Mouse (Mus musculus) forebrain, embryonic 12.5 days (tissue): ENCODE measurements at regions not wholly inside any gene's neighbourhood (a gene's known extent, or its start where the extent isn't known, plus 50 kb on each side); places are given as distances from the start of the nearest gene placed in this dataset.

Experiments used
- ATAC-seq: fragments of 200-750 bp; cut with Nextera tagmentation; 2 replicates; pipeline ENCODE4 v1.8.0; 2017; ENCODE audit warnings: moderate TSS enrichment; ENCODE audit not compliant: low FRiP score
- H3K27ac ChIP-seq: fragments of 300-500 bp; sonication (generic); 2 replicates; pipeline ENCODE4 v1.5.1; 2016; ENCODE audit warnings: mild to moderate bottlenecking
- H3K27me3 ChIP-seq: fragments of 300-500 bp; sonication (generic); 2 replicates; pipeline ENCODE4 v1.6.1; 2016; ENCODE audit warnings: mild to moderate bottlenecking
- H3K36me3 ChIP-seq: fragments of 300-500 bp; sonication (generic); replicated peaks from 2 replicates; pipeline ENCODE4 v1.6.1; 2016; ENCODE audit warnings: mild to moderate bottlenecking
- H3K4me1 ChIP-seq: fragments of 300-500 bp; sonication (generic); 2 replicates; pipeline ENCODE4 v1.6.1; 2016
- H3K4me2 ChIP-seq: fragments of 300-500 bp; sonication (generic); 2 replicates; pipeline ENCODE4 v1.6.1; 2016; ENCODE audit warnings: mild to moderate bottlenecking, moderate library complexity
- H3K4me3 ChIP-seq: fragments of 300-500 bp; sonication (generic); replicated peaks from 2 replicates; pipeline ENCODE4 v1.5.1; 2016; ENCODE audit warnings: mild to moderate bottlenecking
- H3K9ac ChIP-seq: fragments of 300-500 bp; sonication (generic); 2 replicates; pipeline ENCODE4 v1.6.1; 2016; ENCODE audit warnings: mild to moderate bottlenecking
- H3K9me3 ChIP-seq: fragments of 300-500 bp; sonication (generic); 2 replicates; pipeline ENCODE4 v1.6.1; 2016
- WGBS: fragments of 180-500 bp; shearing (Covaris S2); methylation state at CpG from one replicate; pipeline ENCODE4 v1.1.7; 2016; 5-methylcytosine and 5-hydroxymethylcytosine counted together

DNA sequence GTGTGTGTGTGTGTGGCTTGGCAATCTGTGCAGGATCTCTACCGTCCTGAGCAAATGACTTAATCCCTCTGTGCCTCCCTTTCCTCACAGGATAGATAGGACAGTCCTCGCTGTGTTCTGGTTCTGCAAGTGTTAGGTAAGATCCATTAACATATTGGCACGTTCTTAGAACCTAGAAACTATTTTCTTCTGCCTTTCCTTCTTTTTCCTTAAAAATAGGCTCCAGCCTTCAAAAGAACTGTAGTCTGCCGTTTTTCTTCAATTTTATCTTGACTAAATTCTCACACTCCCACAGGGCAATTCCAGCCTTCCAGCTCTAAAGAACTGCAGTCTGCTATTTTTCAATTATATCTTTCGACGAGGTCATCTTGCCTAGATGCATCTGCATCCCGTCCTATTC, 227.6 kb upstream of the Clint1 start:
- 83% methylated on average over 7 of the region's 7 CpGs for WGBS
- no peaks in the 10 kb centered on the region for H3K36me3 ChIP-seq
- no peaks in the 10 kb centered on the region for H3K27me3 ChIP-seq
- H3K9ac ChIP-seq = no peak overlapping the region
- no peak overlapping the region for H3K27ac ChIP-seq
- no peaks in the 10 kb centered on the region for H3K4me1 ChIP-seq
- no peak overlapping the region for H3K4me2 ChIP-seq
- ATAC-seq = no peak
- H3K4me3 ChIP-seq = no peak overlapping the region
- no peaks in the 10 kb centered on the region for H3K9me3 ChIP-seq

DNA sequence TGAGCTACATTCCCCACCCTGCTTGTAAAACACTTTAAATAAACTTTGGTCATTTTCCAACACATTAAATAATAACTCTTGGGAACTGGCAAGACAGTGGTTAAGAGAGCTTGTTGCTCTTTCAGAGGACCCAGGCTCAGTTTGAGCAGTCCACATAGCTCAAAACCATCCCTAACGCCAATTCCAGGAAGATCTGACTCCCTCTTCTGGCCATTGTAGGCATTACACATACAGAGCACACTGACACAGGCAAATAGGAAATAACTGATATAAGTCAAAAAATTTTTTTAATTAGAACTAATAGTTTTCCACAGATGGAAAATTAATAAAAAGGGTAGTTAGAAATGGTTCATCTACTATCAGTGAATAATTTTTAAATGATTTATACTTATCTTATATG, 222.6 kb upstream of the Clint1 start:
- WGBS = 22% methylated on average over 1 of the region's 1 CpGs
- Histone ChIP-seq H3K9me3 (no peaks in the 10 kb centered on the region), H3K27ac (no peak overlapping the region), H3K4me1 (no peaks in the 10 kb centered on the region), H3K9ac (no peak overlapping the region), H3K27me3 (no peaks in the 10 kb centered on the region), H3K36me3 (no peaks in the 10 kb centered on the region), H3K4me2 (no peak overlapping the region), H3K4me3 (no peak overlapping the region)
- ATAC-seq = no peak

DNA sequence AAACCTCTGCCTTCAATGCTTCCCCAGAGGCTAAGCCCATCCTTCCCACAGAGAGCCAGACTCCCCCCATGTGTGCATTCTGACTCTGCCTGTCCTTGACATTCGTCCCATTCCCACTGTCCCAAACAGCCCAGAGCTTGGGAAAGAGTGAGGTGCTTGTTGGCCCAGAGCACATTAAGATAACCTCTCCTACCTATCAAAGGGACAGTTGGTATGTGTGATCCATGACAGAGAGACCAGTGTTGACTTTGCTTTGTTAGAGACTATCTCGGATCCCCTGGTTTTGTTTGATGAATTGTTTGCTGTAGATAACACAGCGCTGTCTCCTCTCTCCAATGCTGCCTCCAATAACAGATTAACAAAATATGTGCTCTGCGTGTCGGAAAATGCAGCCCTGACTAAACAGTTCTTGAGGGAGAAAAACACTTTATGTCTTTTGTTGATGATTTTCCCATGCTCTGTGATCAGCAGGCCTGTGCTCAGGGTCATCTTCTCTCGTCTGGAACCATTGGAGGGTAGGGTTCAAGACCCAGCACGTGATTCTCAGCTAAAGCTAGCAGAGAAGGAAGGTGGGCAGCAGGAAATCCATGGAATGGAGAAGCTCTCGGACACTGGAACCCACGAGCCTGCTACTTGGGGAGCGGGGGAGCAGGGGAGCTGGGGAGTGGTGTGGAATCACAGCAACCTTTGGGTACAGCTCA, 217.2 kb upstream of the Clint1 start:
- H3K9me3 ChIP-seq = no peaks in the 10 kb centered on the region
- peaks cover 6% of the 10 kb centered on the region; the same call in 1 of the 2 replicates for H3K4me1 ChIP-seq
- WGBS = 88% methylated on average over 10 of the region's 10 CpGs
- no peak overlapping the region for H3K4me3 ChIP-seq
- H3K9ac ChIP-seq = no peak overlapping the region
- H3K4me2 ChIP-seq = no peak overlapping the region
- H3K36me3 ChIP-seq = no peaks in the 10 kb centered on the region
- no peak for ATAC-seq
- H3K27me3 ChIP-seq = no peaks in the 10 kb centered on the region
- no peak overlapping the region for H3K27ac ChIP-seq

GRCm38 (mm10) chr11:45635896-45636295, 216.0 kb upstream of the Clint1 start:
- peaks cover 6% of the 10 kb centered on the region; the same call in 1 of the 2 replicates for H3K4me1 ChIP-seq
- H3K9ac ChIP-seq = no peak overlapping the region
- no peak overlapping the region for H3K4me2 ChIP-seq
- no peaks in the 10 kb centered on the region for H3K27me3 ChIP-seq
- no peaks in the 10 kb centered on the region for H3K36me3 ChIP-seq
- 90% methylated on average over 4 of the region's 4 CpGs for WGBS
- no peak for ATAC-seq
- H3K9me3 ChIP-seq = no peaks in the 10 kb centered on the region
- no peak overlapping the region for H3K4me3 ChIP-seq
- H3K27ac ChIP-seq = no peak overlapping the region

DNA sequence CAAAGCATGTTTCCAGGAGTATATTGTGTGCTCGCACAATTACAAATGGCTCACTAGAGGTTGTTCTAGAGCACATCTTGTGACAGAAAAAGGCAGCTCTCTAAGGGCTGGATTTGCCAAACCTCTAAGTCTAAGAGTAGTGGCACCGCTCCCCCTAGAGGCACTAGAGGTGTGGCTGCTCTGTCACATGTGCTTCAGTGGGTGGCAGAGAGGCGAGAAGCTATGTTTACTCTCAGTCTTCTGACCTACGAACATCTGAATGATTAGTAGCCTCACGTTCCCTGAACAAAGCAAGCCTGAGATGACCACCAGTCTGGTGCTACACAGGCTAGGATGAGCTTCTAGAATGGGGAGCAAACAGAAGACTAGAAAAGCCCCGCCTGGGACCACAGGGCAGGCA, 212.6 kb upstream of the Clint1 start:
- ATAC-seq = no peak
- Histone ChIP-seq H3K9me3 (no peaks in the 10 kb centered on the region), H3K4me2 (no peak overlapping the region), H3K4me1 (peaks cover 6% of the 10 kb centered on the region; the same call in 1 of the 2 replicates), H3K4me3 (no peak overlapping the region), H3K27me3 (no peaks in the 10 kb centered on the region), H3K27ac (no peak overlapping the region), H3K9ac (no peak overlapping the region), H3K36me3 (no peaks in the 10 kb centered on the region)
- 85% methylated on average over 6 of the region's 6 CpGs for WGBS

GRCm38 (mm10) chr11:45642142-45642756, 209.6 kb upstream of the Clint1 start:
- Histone ChIP-seq H3K27me3 (no peaks in the 10 kb centered on the region), H3K4me1 (peaks cover 6% of the 10 kb centered on the region; the same call in 1 of the 2 replicates), H3K4me2 (no peak overlapping the region), H3K4me3 (no peak overlapping the region), H3K9me3 (no peaks in the 10 kb centered on the region), H3K36me3 (no peaks in the 10 kb centered on the region), H3K9ac (no peak overlapping the region), H3K27ac (no peak overlapping the region)
- 71% methylated on average over 9 of the region's 9 CpGs for whole genome bisulfite sequencing
- ATAC-seq = no peak

DNA sequence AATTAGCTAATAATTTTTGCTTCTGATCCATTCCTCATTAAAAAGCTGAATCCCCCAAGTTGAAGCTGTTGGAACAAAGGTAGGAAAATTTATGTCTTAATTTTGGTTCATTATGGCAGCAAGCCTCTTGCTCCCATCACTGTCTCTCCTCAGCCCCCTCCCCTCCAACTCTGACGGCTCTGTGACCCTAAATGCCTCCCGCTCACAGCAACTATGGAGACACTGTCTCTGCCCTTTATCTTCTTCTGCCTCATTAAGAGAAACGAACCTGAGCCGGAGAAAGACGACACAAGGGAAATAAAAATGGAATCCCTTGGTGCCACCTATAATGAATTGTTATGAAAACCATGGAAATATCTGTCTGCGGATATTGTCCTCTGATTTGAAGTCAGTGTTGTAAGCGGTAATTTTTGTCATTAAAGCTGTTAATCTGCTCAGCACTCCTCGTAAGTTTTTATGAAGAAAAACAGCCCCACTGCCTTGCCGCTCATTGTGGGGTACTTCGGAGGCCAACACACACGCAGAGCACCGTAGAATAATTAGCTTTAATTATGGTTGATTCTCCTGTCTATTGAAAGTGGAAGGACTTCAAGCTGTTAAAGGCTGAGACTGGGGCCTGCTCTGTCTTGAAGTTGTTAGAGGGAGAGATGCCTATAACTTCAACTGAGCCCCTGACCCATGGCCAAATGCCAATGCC, 208.1 kb upstream of the Clint1 start:
- no peak for ATAC-seq

DNA sequence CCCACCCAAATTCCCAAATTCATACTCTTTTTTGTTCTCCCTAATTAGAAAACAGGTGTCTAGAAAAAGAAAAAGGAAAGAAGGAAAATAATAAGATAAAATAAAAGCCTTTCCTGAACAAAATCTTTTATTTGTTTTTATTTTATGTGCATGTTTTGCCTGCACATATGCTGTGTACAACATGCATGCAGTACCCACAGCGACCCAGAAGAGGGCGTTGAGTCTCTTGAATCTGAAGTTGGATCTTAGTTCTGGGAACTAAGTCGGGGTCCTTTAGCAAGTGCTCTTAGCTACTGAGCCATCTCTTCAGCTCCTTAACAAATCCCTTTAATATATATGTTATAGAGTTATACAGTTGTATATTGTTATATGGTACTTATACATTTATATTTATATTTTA, 206.0 kb upstream of the Clint1 start:
- ATAC-seq = no peak
- Histone ChIP-seq H3K27me3 (no peaks in the 10 kb centered on the region), H3K4me3 (no peak overlapping the region), H3K27ac (no peak overlapping the region), H3K36me3 (no peaks in the 10 kb centered on the region), H3K4me2 (no peak overlapping the region), H3K9ac (no peak overlapping the region), H3K9me3 (no peaks in the 10 kb centered on the region), H3K4me1 (no peaks in the 10 kb centered on the region)
- WGBS = 77% methylated on average over 3 of the region's 3 CpGs

More for the DNA sequence above, 208.1 kb upstream of the Clint1 start:
- Histone ChIP-seq H3K4me1 (no peaks in the 10 kb centered on the region), H3K9ac (no peak overlapping the region), H3K27me3 (no peaks in the 10 kb centered on the region), H3K4me2 (no peak overlapping the region), H3K27ac (no peak overlapping the region), H3K36me3 (no peaks in the 10 kb centered on the region), H3K9me3 (no peaks in the 10 kb centered on the region), H3K4me3 (no peak overlapping the region)
- 50% methylated on average over 12 of the region's 12 CpGs for WGBS

DNA sequence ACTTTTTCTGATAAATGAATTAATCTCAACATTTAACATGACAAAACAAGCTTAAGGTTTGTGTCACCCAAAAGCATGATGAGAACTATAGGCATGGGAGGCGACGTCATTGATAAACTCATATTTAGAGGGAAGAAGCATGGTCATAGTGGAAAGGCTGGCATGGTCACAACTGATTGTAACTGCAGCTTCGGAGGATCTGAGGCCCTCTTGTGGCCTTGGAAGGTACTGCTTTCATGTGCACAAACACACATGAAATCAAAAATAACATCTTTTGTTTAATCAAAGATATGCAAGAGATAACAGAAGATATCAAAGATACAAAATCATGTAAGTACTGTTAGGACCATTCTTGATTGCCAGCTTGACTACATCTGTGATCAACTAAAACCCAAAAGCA, 204.0 kb upstream of the Clint1 start:
- Histone ChIP-seq H3K4me3 (no peak overlapping the region), H3K4me2 (no peak overlapping the region), H3K27ac (no peak overlapping the region), H3K4me1 (no peaks in the 10 kb centered on the region), H3K9me3 (no peaks in the 10 kb centered on the region), H3K27me3 (no peaks in the 10 kb centered on the region), H3K9ac (no peak overlapping the region), H3K36me3 (no peaks in the 10 kb centered on the region)
- ATAC-seq = no peak
- WGBS = 75% methylated on average over 3 of the region's 3 CpGs

- no peak overlapping the region for H3K4me2 ChIP-seq
- no peaks in the 10 kb centered on the region for H3K27me3 ChIP-seq
- no peaks in the 10 kb centered on the region for H3K9me3 ChIP-seq
- 95% methylated on average over 4 of the region's 4 CpGs for WGBS
- H3K4me3 ChIP-seq = no peak overlapping the region
- no peaks in the 10 kb centered on the region for H3K4me1 ChIP-seq
- no peaks in the 10 kb centered on the region for H3K36me3 ChIP-seq
- no peak for ATAC-seq
- H3K9ac ChIP-seq = no peak overlapping the region
- H3K27ac ChIP-seq = no peak overlapping the region
These were observed 195.6 kb upstream of the Clint1 start for GRCm38 (mm10) chr11:45656260-45656659.

GRCm38 (mm10) chr11:45670156-45670830, 181.6 kb upstream of the Clint1 start:
- H3K4me3 ChIP-seq = no peak overlapping the region
- H3K9me3 ChIP-seq = no peaks in the 10 kb centered on the region
- no peak overlapping the region for H3K27ac ChIP-seq
- H3K4me2 ChIP-seq = no peak overlapping the region
- H3K27me3 ChIP-seq = no peaks in the 10 kb centered on the region
- no peak overlapping the region for H3K9ac ChIP-seq
- ATAC-seq = no peak
- H3K4me1 ChIP-seq = no peaks in the 10 kb centered on the region
- 43% methylated on average over 8 of the region's 8 CpGs for WGBS
- H3K36me3 ChIP-seq = no peaks in the 10 kb centered on the region

GRCm38 (mm10) chr11:45678666-45679292, 173.1 kb upstream of the Clint1 start:
- ATAC-seq = peak; percentile 36; the same call in 1 of the 2 replicates
- WGBS = 60% methylated on average over 11 of the region's 11 CpGs
- no peaks in the 10 kb centered on the region for H3K36me3 ChIP-seq
- H3K9me3 ChIP-seq = no peaks in the 10 kb centered on the region
- H3K4me2 ChIP-seq = no peak overlapping the region
- H3K27me3 ChIP-seq = no peaks in the 10 kb centered on the region
- no peak overlapping the region for H3K9ac ChIP-seq
- H3K4me3 ChIP-seq = no peak overlapping the region
- H3K4me1 ChIP-seq = no peaks in the 10 kb centered on the region
- H3K27ac ChIP-seq = no peak overlapping the region
